Mouse (Mus musculus) cerebellum, adult 8-10 months (tissue): Measurements from ENCODE around the gene Fgfr2.
A peak's percentile ranks its signal among the peaks of the same experiment; 100 is the strongest.
"Not testable (repeated sequence)": the region's sequence is repeated elsewhere in the genome, so short reads cannot be mapped to it uniquely, and the experiment has no call there.

Source experiments
- DNase-seq: peaks from one replicate; pipeline ENCODE4 v3.0.0; 2022

Fgfr2 gene

GRCm38 (mm10) chr7:130432141-130432540 is 2691.0 kb downstream of the Fgfr2 start:
- DNase-seq: no peak

- no peak for DNase-seq
Measured at GRCm38 (mm10) chr7:130426586-130426985, 2696.6 kb downstream of the Fgfr2 start.

- DNase-seq: no peak
Measured at GRCm38 (mm10) chr7:130425991-130426390, 2697.2 kb downstream of the Fgfr2 start.

- DNase-seq: no peak
Measured at GRCm38 (mm10) chr7:130419961-130420360, 2703.2 kb downstream of the Fgfr2 start.

- DNase-seq: no peak
Measured at GRCm38 (mm10) chr7:130407622-130408021, 2715.5 kb downstream of the Fgfr2 start.

- DNase-seq: no peak
Measured at GRCm38 (mm10) chr7:130403346-130403745, 2719.8 kb downstream of the Fgfr2 start.

GRCm38 (mm10) chr7:130394697-130395096 is 2728.5 kb downstream of the Fgfr2 start:
- no peak for DNase-seq

- not testable (repeated sequence) for DNase-seq
Measured at GRCm38 (mm10) chr7:130390060-130390459, 2733.1 kb downstream of the Fgfr2 start.

- DNase-seq: no peak
Measured at GRCm38 (mm10) chr7:130386308-130386707, 2736.8 kb downstream of the Fgfr2 start.

- DNase-seq: no peak
Measured at GRCm38 (mm10) chr7:130385732-130386294, 2737.3 kb downstream of the Fgfr2 start.

- DNase-seq: no peak
Measured at GRCm38 (mm10) chr7:130382126-130382525, 2741.0 kb downstream of the Fgfr2 start.

- no peak for DNase-seq
Measured at GRCm38 (mm10) chr7:130381387-130381951, 2741.7 kb downstream of the Fgfr2 start.

GRCm38 (mm10) chr7:130380769-130381355 is 2742.3 kb downstream of the Fgfr2 start:
- peak; percentile 73 for DNase-seq

GRCm38 (mm10) chr7:130380367-130380766 is 2742.8 kb downstream of the Fgfr2 start:
- DNase-seq: no peak

GRCm38 (mm10) chr7:130379886-130380285 is 2743.3 kb downstream of the Fgfr2 start:
- no peak for DNase-seq

- no peak for DNase-seq
Measured at GRCm38 (mm10) chr7:130378308-130378707, 2744.8 kb downstream of the Fgfr2 start.

- no peak for DNase-seq
Measured at GRCm38 (mm10) chr7:130374311-130374710, 2748.8 kb downstream of the Fgfr2 start.

- no peak for DNase-seq
Measured at GRCm38 (mm10) chr7:130368827-130369641, 2754.1 kb downstream of the Fgfr2 start.

GRCm38 (mm10) chr7:130368036-130368826 is 2754.9 kb downstream of the Fgfr2 start:
- DNase-seq: no peak

- DNase-seq: no peak
Measured at GRCm38 (mm10) chr7:130367222-130368035, 2755.7 kb downstream of the Fgfr2 start.

GRCm38 (mm10) chr7:130365711-130366110 is 2757.4 kb downstream of the Fgfr2 start:
- DNase-seq: no peak
